ENCODE assay signal across 22 mouse cellular contexts in the genomic region with DNA sequence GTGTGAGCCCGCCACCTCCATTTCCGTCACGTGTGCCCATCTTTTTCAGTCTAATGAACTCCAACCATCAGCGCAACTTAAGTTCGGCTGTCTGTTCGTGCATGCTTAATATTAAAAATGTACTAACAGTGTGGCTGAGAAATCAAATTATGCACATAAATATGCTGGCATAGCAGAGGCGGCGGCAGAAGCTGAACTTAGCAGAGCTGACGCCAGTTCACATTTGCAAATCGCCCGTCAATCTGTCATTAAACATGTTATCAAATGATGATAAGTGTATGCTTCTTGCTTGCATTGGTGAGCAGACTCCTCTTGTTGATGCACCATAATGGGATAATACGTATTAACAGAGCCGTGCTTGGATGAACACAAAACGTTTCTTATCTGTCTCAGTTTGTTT.
A peak's percentile ranks its signal among the peaks of the same experiment; 100 is the strongest.
DNase-seq lines count a peak whose midpoint lies in the region; ATAC-seq lines count a peak whose summit lies in the region.
"Had no signal": no experiment of that assay in that cellular context is flagged by ENCODE, and none has a peak within 500 bp of the region (broad histone marks: within the 10 kb centered on the region; RNA-seq: fewer than 3 reads in every experiment).

No protein-coding gene starts in this region.

- H3K9me3 ChIP-seq in hindbrain, embryonic 12.5 days (replicated peaks), result no peaks in the 10 kb centered on the region
- no peaks in the 10 kb centered on the region for H3K9me3 ChIP-seq in hindbrain, embryonic 11.5 days (ENCODE audit: control insufficient read depth, low read length)
- no peaks in the 10 kb centered on the region for H3K9me3 ChIP-seq in neural tube, embryonic 13.5 days
- no peaks in the 10 kb centered on the region for H3K9me3 ChIP-seq in neural tube, embryonic 15.5 days (replicated peaks)
- no peaks in the 10 kb centered on the region for H3K9me3 ChIP-seq in hindbrain, embryonic 15.5 days
- H3K9me3 ChIP-seq in liver, embryonic 11.5 days (ENCODE audit: control insufficient read depth, low read length), result no peaks in the 10 kb centered on the region
- H3K9me3 ChIP-seq: liver, embryonic 12.5 days; neural tube, embryonic 12.5 days had no signal

- no peaks in the 10 kb centered on the region for H3K36me3 ChIP-seq in hindbrain, embryonic 12.5 days
- H3K36me3 ChIP-seq in hindbrain, embryonic 11.5 days (ENCODE audit: control insufficient read depth, insufficient read depth, low read length), result no peaks in the 10 kb centered on the region
- no peaks in the 10 kb centered on the region for H3K36me3 ChIP-seq in neural tube, embryonic 13.5 days
- H3K36me3 ChIP-seq in neural tube, embryonic 15.5 days, result no peaks in the 10 kb centered on the region
- H3K36me3 ChIP-seq in hindbrain, embryonic 15.5 days, result no peaks in the 10 kb centered on the region
- no peaks in the 10 kb centered on the region for H3K36me3 ChIP-seq in liver, embryonic 11.5 days (ENCODE audit: control insufficient read depth, insufficient read depth, low read length)
- H3K36me3 ChIP-seq: heart, embryonic 12.5 days; liver, embryonic 12.5 days; neural tube, embryonic 12.5 days had no signal

- H3K27ac ChIP-seq in hindbrain, embryonic 12.5 days, result peak overlapping the region; percentile 25; the same call in 1 of the 2 replicates
- no peak overlapping the region for H3K27ac ChIP-seq in hindbrain, embryonic 11.5 days (ENCODE audit: low read depth, low read length)
- peak overlapping the region; percentile 67 for H3K27ac ChIP-seq in neural tube, embryonic 13.5 days (replicated peaks)
- no peak overlapping the region for H3K27ac ChIP-seq in neural tube, embryonic 15.5 days (replicated peaks)
- H3K27ac ChIP-seq in hindbrain, embryonic 15.5 days (replicated peaks), result 0 out of 2 replicates have a peak overlapping the region, but pooled peaks have one; percentile 25
- H3K27ac ChIP-seq in liver, embryonic 11.5 days (ENCODE audit: low read depth, low read length), result no peak overlapping the region
- H3K27ac ChIP-seq: kidney, postnatal 0 days; liver, embryonic 12.5 days; neural tube, embryonic 12.5 days had no signal

- DNase-seq in hindbrain, embryonic 11.5 days (ENCODE audit: low spot score), result no peak
- peak; percentile 64 for DNase-seq in retina, postnatal 1 day
- DNase-seq in liver, embryonic 11.5 days (ENCODE audit: low spot score), result no peak
- no peak for DNase-seq in adrenal gland, postnatal 14 days
- DNase-seq: adrenal gland, postnatal 10 days; cerebellum, adult 2 months; heart, postnatal 36 days; left cerebral cortex, postnatal 4 days; lung, embryonic 14.5 days; lung, postnatal 4 days; thymus, adult 18-20 months had no signal

- no peak overlapping the region for H3K4me3 ChIP-seq in hindbrain, embryonic 12.5 days
- H3K4me3 ChIP-seq in hindbrain, embryonic 11.5 days (ENCODE audit: low read depth, low read length), result no peak overlapping the region
- H3K4me3 ChIP-seq in neural tube, embryonic 13.5 days, result no peak overlapping the region
- no peak overlapping the region for H3K4me3 ChIP-seq in neural tube, embryonic 15.5 days (replicated peaks)
- H3K4me3 ChIP-seq in hindbrain, embryonic 15.5 days, result no peak overlapping the region
- no peak overlapping the region for H3K4me3 ChIP-seq in liver, embryonic 11.5 days (ENCODE audit: low read depth, low read length)
- H3K4me3 ChIP-seq: erythroblast, embryonic 14.5 days; heart, embryonic 12.5 days; liver, embryonic 12.5 days; neural tube, embryonic 12.5 days had no signal

- H3K27me3 ChIP-seq in hindbrain, embryonic 12.5 days, result no peaks in the 10 kb centered on the region
- no peaks in the 10 kb centered on the region for H3K27me3 ChIP-seq in hindbrain, embryonic 11.5 days (ENCODE audit: control insufficient read depth, insufficient read depth, low read length)
- no peaks in the 10 kb centered on the region for H3K27me3 ChIP-seq in neural tube, embryonic 13.5 days
- no peaks in the 10 kb centered on the region for H3K27me3 ChIP-seq in neural tube, embryonic 15.5 days (replicated peaks)
- H3K27me3 ChIP-seq in hindbrain, embryonic 15.5 days, result no peaks in the 10 kb centered on the region
- no peaks in the 10 kb centered on the region for H3K27me3 ChIP-seq in liver, embryonic 11.5 days (replicated peaks; ENCODE audit: control insufficient read depth, insufficient read depth, low read length)
- H3K27me3 ChIP-seq: CH12.LX; heart, embryonic 12.5 days; liver, embryonic 12.5 days; neural tube, embryonic 12.5 days had no signal

- WGBS in hindbrain, embryonic 12.5 days, result 79% methylated on average over 14 of the region's 14 CpGs
- WGBS in hindbrain, embryonic 11.5 days, result 89% methylated on average over 14 of the region's 14 CpGs
- 72% methylated on average over 14 of the region's 14 CpGs for WGBS in neural tube, embryonic 13.5 days
- 67% methylated on average over 14 of the region's 14 CpGs for WGBS in neural tube, embryonic 15.5 days
- 69% methylated on average over 14 of the region's 14 CpGs for WGBS in hindbrain, embryonic 15.5 days
- WGBS in liver, embryonic 11.5 days, result 90% methylated on average over 14 of the region's 14 CpGs

- ATAC-seq in hindbrain, embryonic 12.5 days (ENCODE audit: low FRiP score), result no peak
- no peak for ATAC-seq in hindbrain, embryonic 11.5 days (ENCODE audit: low FRiP score)
- peak; percentile 34 for ATAC-seq in neural tube, embryonic 13.5 days (ENCODE audit: low read depth)
- no peak for ATAC-seq in neural tube, embryonic 15.5 days (ENCODE audit: low FRiP score)
- ATAC-seq in hindbrain, embryonic 15.5 days (ENCODE audit: low FRiP score, low read depth), result no peak
- no peak for ATAC-seq in liver, embryonic 11.5 days (replicated peaks; ENCODE audit: low FRiP score)
- ATAC-seq: intestine, postnatal 0 days; liver, embryonic 12.5 days had no signal

- no peak overlapping the region for H3K9ac ChIP-seq in hindbrain, embryonic 12.5 days
- no peak overlapping the region for H3K9ac ChIP-seq in hindbrain, embryonic 11.5 days (ENCODE audit: low read depth, low read length)
- no peak overlapping the region for H3K9ac ChIP-seq in neural tube, embryonic 13.5 days
- no peak overlapping the region for H3K9ac ChIP-seq in neural tube, embryonic 15.5 days (replicated peaks)
- no peak overlapping the region for H3K9ac ChIP-seq in hindbrain, embryonic 15.5 days
- no peak overlapping the region for H3K9ac ChIP-seq in liver, embryonic 11.5 days (ENCODE audit: low read depth, low read length)
- H3K9ac ChIP-seq: heart, embryonic 12.5 days; liver, embryonic 12.5 days; lung, embryonic 14.5 days; neural tube, embryonic 12.5 days had no signal

- H3K4me1 ChIP-seq in hindbrain, embryonic 12.5 days, result peaks cover 6% of the 10 kb centered on the region; the same call in 1 of the 2 replicates
- H3K4me1 ChIP-seq in hindbrain, embryonic 11.5 days (replicated peaks; ENCODE audit: control insufficient read depth, insufficient read depth, low read length), result no peaks in the 10 kb centered on the region
- peaks cover 29% of the 10 kb centered on the region for H3K4me1 ChIP-seq in neural tube, embryonic 13.5 days (replicated peaks)
- peaks cover 15% of the 10 kb centered on the region for H3K4me1 ChIP-seq in neural tube, embryonic 15.5 days
- 0 out of 2 replicates have a peak, but pooled peaks cover 3% of the 10 kb centered on the region for H3K4me1 ChIP-seq in hindbrain, embryonic 15.5 days (replicated peaks)
- no peaks in the 10 kb centered on the region for H3K4me1 ChIP-seq in liver, embryonic 11.5 days (replicated peaks; ENCODE audit: control insufficient read depth, insufficient read depth, low read length)
- H3K4me1 ChIP-seq: heart, embryonic 12.5 days; liver, embryonic 12.5 days had no signal

- H3K4me2 ChIP-seq in hindbrain, embryonic 12.5 days (replicated peaks), result no peak overlapping the region
- no peak overlapping the region for H3K4me2 ChIP-seq in hindbrain, embryonic 11.5 days (replicated peaks; ENCODE audit: low read depth, low read length)
- no peak overlapping the region for H3K4me2 ChIP-seq in neural tube, embryonic 13.5 days
- no peak overlapping the region for H3K4me2 ChIP-seq in neural tube, embryonic 15.5 days
- H3K4me2 ChIP-seq in hindbrain, embryonic 15.5 days, result 0 out of 2 replicates have a peak overlapping the region, but pooled peaks have one; percentile 1
- H3K4me2 ChIP-seq in liver, embryonic 11.5 days, result no peak overlapping the region
- H3K4me2 ChIP-seq: heart, embryonic 12.5 days; liver, embryonic 12.5 days; lung, embryonic 14.5 days; neural tube, embryonic 12.5 days had no signal

Comparison
In these comparisons a context has a peak if more than half of its experiments do, and no peak if none do; other contexts are left out.
1. H3K27ac ChIP-seq: peak in hindbrain, embryonic 12.5 days (single experiment), neural tube, embryonic 13.5 days (single experiment) and hindbrain, embryonic 15.5 days (single experiment); none in hindbrain, embryonic 11.5 days (single experiment), neural tube, embryonic 15.5 days (single experiment) and liver, embryonic 11.5 days (single experiment).